Mouse (Mus musculus): ENCODE results near the gene S100a3.

DNA sequence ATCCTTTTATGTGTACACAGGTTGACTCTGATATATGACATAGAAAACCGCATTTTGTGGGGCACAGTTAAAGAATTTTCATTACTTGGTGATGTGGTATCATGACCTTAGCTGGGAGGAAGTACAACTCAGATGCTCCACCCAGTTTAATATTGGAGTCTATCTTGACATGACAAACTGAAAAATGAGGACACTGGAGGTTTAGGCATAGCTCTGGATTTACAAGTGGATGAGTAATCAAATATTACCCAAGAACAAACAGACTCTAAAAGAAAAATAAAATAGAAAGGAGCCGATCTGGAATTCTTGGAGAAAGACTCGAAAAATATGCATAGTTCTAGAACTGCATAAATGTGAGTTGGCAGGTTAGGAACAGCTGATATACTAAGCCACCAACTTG lies 14.9 kb downstream of the S100a3 start:
- no peak for TF ChIP-seq POLR2A (IDR thresholded peaks at IDR 0.05; ENCODE audit: insufficient read depth, low read length)
- no peak for TF ChIP-seq CTCF (IDR thresholded peaks at IDR 0.05; ENCODE audit: low read depth, low read length)

Measured in ES-Bruce4 (cell line).